Mouse (Mus musculus) kidney, embryonic 16.5 days (tissue): ENCODE data around the gene Kcna6. TPM values are rescaled to one million over a fixed set of nuclear protein-coding genes. Genes with fewer than 3 reads are reported as not detected.

Experiments used
- ATAC-seq: fragments of 200-750 bp; cut with Nextera tagmentation; 2 replicates; pipeline ENCODE4 v1.8.0; 2017; ENCODE audit warnings: moderate TSS enrichment; ENCODE audit not compliant: low FRiP score, low TSS enrichment
- H3K27ac ChIP-seq: fragments of 300-500 bp; sonication (generic); 2 replicates; pipeline ENCODE4 v1.5.1; 2014; ENCODE audit warnings: low read length
- H3K27me3 ChIP-seq: fragments of 300-500 bp; sonication (generic); 2 replicates; pipeline ENCODE4 v1.6.1; 2014; ENCODE audit warnings: low read length, control low read depth, mixed read lengths; ENCODE audit not compliant: insufficient read depth
- H3K36me3 ChIP-seq: fragments of 300-500 bp; sonication (generic); 2 replicates; pipeline ENCODE4 v1.6.1; 2014; ENCODE audit warnings: low read length, control low read depth, mixed read lengths; ENCODE audit not compliant: insufficient read depth
- H3K4me1 ChIP-seq: fragments of 300-500 bp; sonication (generic); 2 replicates; pipeline ENCODE4 v1.6.1; 2014; ENCODE audit warnings: low read length, control low read depth, mixed read lengths; ENCODE audit not compliant: insufficient read depth
- H3K4me2 ChIP-seq: fragments of 300-500 bp; sonication (generic); replicated peaks from 2 replicates; pipeline ENCODE4 v1.6.1; 2014; ENCODE audit warnings: low read depth, low read length
- H3K4me3 ChIP-seq: fragments of 300-500 bp; sonication (generic); 2 replicates; pipeline ENCODE4 v1.5.1; 2014; ENCODE audit warnings: mild to moderate bottlenecking, low read length
- H3K9ac ChIP-seq: fragments of 300-500 bp; sonication (generic); replicated peaks from 2 replicates; pipeline ENCODE4 v1.6.1; 2014; ENCODE audit warnings: low read length
- H3K9me3 ChIP-seq: fragments of 300-500 bp; sonication (generic); 2 replicates; pipeline ENCODE4 v1.6.1; 2016; ENCODE audit warnings: low read length, control low read depth
- WGBS: fragments of 180-500 bp; shearing (Covaris S2); extraction: QIAGEN DNeasy Blood & Tissue Kit; methylation state at CpG from one replicate; pipeline ENCODE4 v1.1.7; 2014; 5-methylcytosine and 5-hydroxymethylcytosine counted together
- polyA plus RNA-seq: library from polyadenylated mRNA; unstranded; fragments of >200 nt; fragmentation: Nextera tagmentation; extraction: Ambion mirVana; gene quantifications from 2 replicates; pipeline ENCODE4 v1.2.1, GENCODE M21; 2015

Kcna6 gene
- polyA plus RNA-seq, 1 experiment from 2014 or later = 3.5 TPM

GRCm38 (mm10) chr6:126739326-126740210, 906 bp downstream of the Kcna6 start:
- ATAC-seq = peak; percentile 67
- H3K27ac ChIP-seq = no peak overlapping the region
- 1% methylated on average over 67 of the region's 67 CpGs for WGBS
- H3K9ac ChIP-seq = peak overlapping the region; percentile 60
- H3K27me3 ChIP-seq = peaks cover 34% of the 10 kb centered on the region
- H3K4me3 ChIP-seq = peak overlapping the region; percentile 52
- no peaks in the 10 kb centered on the region for H3K9me3 ChIP-seq
- no peaks in the 10 kb centered on the region for H3K36me3 ChIP-seq
- peaks cover 9% of the 10 kb centered on the region for H3K4me1 ChIP-seq
- peak overlapping the region; percentile 92 for H3K4me2 ChIP-seq

- no peak for ATAC-seq
- Histone ChIP-seq H3K27ac (no peak overlapping the region), H3K9me3 (no peaks in the 10 kb centered on the region), H3K4me3 (no peak overlapping the region), H3K4me2 (no peak overlapping the region), H3K36me3 (no peaks in the 10 kb centered on the region), H3K27me3 (peaks cover 32% of the 10 kb centered on the region), H3K9ac (no peak overlapping the region), H3K4me1 (peaks cover 9% of the 10 kb centered on the region)
- 72% methylated on average over 4 of the region's 4 CpGs for WGBS
Observed at GRCm38 (mm10) chr6:126736996-126737395, 3.5 kb downstream of the Kcna6 start.

DNA sequence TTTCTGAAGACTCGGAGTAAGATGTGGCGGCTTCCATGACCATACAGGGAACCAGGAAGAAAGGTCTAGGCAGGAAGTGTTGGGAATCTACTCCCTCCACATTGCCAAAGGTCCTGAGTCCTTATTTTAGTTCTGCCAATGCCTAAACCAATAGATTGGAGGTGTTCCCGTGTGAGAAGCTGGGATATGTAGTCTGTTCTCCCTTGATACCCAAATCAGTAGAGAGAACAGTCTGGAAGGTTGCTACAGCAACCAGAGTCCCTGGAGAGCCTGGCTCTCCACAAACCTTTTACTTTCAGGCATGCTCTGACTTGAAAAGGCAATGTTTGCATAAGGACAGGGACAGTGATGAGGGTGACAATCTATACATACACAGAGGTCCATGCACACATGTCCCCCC, 4.7 kb downstream of the Kcna6 start:
- no peak overlapping the region for H3K9ac ChIP-seq
- 85% methylated on average over 3 of the region's 3 CpGs for WGBS
- no peak overlapping the region for H3K27ac ChIP-seq
- no peak for ATAC-seq
- peaks cover 24% of the 10 kb centered on the region for H3K27me3 ChIP-seq
- peaks cover 9% of the 10 kb centered on the region for H3K4me1 ChIP-seq
- no peaks in the 10 kb centered on the region for H3K9me3 ChIP-seq
- no peak overlapping the region for H3K4me3 ChIP-seq
- H3K4me2 ChIP-seq = no peak overlapping the region
- no peaks in the 10 kb centered on the region for H3K36me3 ChIP-seq

DNA sequence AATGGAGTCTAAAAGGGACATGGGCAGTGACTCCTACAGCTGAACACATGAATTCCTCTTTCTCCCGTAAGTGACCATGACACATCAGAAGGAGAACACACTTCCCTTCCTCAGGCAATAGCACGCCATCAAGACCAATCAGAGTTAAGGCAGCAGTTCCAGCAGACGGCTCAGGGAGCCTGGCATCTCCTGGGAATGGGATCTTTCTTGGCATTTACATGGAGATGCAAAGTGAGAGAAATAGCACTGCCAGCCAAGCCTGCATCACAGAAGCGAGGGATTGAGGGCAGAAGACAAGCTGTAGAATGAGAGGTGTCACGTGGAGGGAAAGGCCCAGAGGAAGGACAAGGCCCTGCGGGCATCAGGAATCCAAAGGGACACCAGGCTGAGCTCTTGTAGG, 7.8 kb downstream of the Kcna6 start:
- H3K27me3 ChIP-seq = no peaks in the 10 kb centered on the region; the same call in 1 of the 2 replicates
- ATAC-seq = no peak
- H3K4me1 ChIP-seq = no peaks in the 10 kb centered on the region
- H3K9me3 ChIP-seq = no peaks in the 10 kb centered on the region
- no peaks in the 10 kb centered on the region for H3K36me3 ChIP-seq
- H3K4me3 ChIP-seq = no peak overlapping the region
- WGBS = 80% methylated on average over 6 of the region's 6 CpGs
- H3K27ac ChIP-seq = no peak overlapping the region
- H3K9ac ChIP-seq = no peak overlapping the region
- H3K4me2 ChIP-seq = no peak overlapping the region

GRCm38 (mm10) chr6:126728803-126729202, 11.7 kb downstream of the Kcna6 start:
- Histone ChIP-seq H3K27me3 (no peaks in the 10 kb centered on the region), H3K4me1 (no peaks in the 10 kb centered on the region), H3K4me2 (no peak overlapping the region), H3K36me3 (no peaks in the 10 kb centered on the region), H3K4me3 (no peak overlapping the region), H3K9me3 (no peaks in the 10 kb centered on the region), H3K9ac (no peak overlapping the region), H3K27ac (no peak overlapping the region)
- WGBS = 82% methylated on average over 8 of the region's 8 CpGs
- ATAC-seq = no peak

GRCm38 (mm10) chr6:126718423-126719087, 21.9 kb downstream of the Kcna6 start:
- Histone ChIP-seq H3K9me3 (no peaks in the 10 kb centered on the region), H3K27me3 (no peaks in the 10 kb centered on the region; the same call in 1 of the 2 replicates), H3K27ac (no peak overlapping the region), H3K4me1 (no peaks in the 10 kb centered on the region), H3K4me2 (no peak overlapping the region), H3K4me3 (no peak overlapping the region), H3K9ac (no peak overlapping the region), H3K36me3 (no peaks in the 10 kb centered on the region)
- ATAC-seq = no peak
- 73% methylated on average over 12 of the region's 12 CpGs for WGBS

DNA sequence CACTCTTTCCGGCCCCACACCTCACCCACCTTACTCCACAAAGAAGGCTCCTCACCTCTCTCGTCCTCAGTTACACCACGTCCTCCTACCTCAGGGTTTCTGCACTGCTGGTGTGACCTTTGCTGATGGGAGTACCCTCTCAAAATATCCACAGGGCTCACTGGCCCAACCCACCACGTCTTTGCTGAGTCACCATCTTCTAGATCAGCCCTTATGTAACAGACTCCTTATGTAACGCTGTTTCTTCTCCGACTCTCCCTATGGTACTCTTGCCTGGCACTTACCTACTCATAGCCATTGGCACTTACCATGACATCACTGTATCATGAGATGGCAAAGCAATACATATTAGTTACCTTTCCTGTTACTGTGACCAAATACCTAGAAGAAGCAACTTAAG, 27.9 kb downstream of the Kcna6 start:
- 76% methylated on average over 6 of the region's 6 CpGs for WGBS
- H3K9me3 ChIP-seq = no peaks in the 10 kb centered on the region
- no peaks in the 10 kb centered on the region for H3K4me1 ChIP-seq
- no peak overlapping the region for H3K4me2 ChIP-seq
- no peak overlapping the region for H3K27ac ChIP-seq
- no peak overlapping the region for H3K9ac ChIP-seq
- H3K27me3 ChIP-seq = no peaks in the 10 kb centered on the region; the same call in 1 of the 2 replicates
- no peak for ATAC-seq
- no peaks in the 10 kb centered on the region for H3K36me3 ChIP-seq
- H3K4me3 ChIP-seq = no peak overlapping the region

DNA sequence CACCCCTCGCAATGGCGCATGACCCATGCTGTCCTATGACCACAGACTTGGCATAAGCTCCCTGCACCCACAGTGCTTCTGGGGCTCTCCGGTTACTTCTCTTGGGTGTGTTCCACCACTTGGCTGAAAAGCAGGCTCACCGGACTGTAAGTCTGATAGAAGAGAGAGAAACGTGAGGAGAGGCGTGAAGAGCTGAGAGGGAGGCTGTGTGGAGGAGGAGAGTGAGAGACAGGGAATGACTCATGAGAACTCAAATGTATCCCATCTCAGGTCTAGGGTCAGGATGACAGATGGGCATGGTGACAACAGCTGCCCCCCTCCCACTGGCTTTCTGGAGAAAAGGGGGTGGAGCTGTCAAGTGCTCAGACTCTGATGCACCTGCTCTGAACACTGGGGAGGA, 34.5 kb downstream of the Kcna6 start:
- Histone ChIP-seq H3K4me1 (peaks cover 3% of the 10 kb centered on the region), H3K4me2 (no peak overlapping the region), H3K27me3 (peaks cover 6% of the 10 kb centered on the region; the same call in 1 of the 2 replicates), H3K9ac (no peak overlapping the region), H3K9me3 (no peaks in the 10 kb centered on the region), H3K4me3 (no peak overlapping the region), H3K27ac (no peak overlapping the region), H3K36me3 (no peaks in the 10 kb centered on the region)
- WGBS = 46% methylated on average over 6 of the region's 6 CpGs
- ATAC-seq = peak; percentile 52; the same call in 1 of the 2 replicates

DNA sequence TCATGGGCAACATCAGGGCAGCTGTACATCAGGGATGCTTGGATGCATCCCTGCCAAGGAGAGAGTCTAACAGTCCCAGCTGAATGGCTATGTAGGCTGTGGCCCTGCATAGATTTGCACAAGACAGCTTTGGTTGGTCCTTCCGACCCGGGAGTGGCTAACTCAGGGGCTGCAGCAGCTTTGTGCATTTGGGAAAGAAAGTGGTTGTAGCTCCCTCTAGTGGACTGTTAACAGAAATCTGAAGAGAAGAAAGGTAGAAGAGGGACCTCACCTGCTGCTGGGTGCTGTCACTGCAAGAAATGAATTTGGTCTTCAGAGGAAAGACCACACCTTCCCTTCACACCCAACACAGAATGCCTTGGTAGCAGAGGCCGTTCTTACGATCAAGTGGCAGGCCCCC, 36.0 kb downstream of the Kcna6 start:
- no peak for ATAC-seq
- Histone ChIP-seq H3K4me2 (no peak overlapping the region), H3K27ac (no peak overlapping the region), H3K4me1 (peaks cover 3% of the 10 kb centered on the region), H3K9me3 (no peaks in the 10 kb centered on the region), H3K36me3 (no peaks in the 10 kb centered on the region), H3K4me3 (no peak overlapping the region), H3K9ac (no peak overlapping the region), H3K27me3 (peaks cover 6% of the 10 kb centered on the region; the same call in 1 of the 2 replicates)
- WGBS = 25% methylated on average over 4 of the region's 4 CpGs

DNA sequence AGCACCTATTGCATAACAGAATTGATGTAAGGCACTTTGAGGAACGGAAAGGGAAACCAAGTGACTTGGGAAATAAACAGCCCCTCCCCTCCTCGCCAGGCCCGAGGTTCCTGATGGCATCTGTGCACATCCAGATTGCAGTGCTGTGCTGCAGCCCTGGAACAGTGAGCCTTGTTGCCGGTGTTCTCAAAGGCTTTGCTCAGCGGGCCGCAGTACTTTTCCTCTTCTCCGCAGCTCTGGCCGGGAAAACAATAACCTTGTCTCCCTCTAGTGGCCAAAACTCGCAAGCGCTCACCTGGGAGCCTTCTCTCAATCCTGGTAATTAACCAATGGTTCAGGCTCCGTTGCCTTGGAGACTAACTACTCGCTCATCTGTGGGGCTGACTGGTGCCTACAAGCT, 38.4 kb downstream of the Kcna6 start:
- Histone ChIP-seq H3K9ac (0 out of 2 replicates have a peak overlapping the region, but pooled peaks have one; percentile 27), H3K4me1 (peaks cover 3% of the 10 kb centered on the region), H3K4me2 (peak overlapping the region; percentile 38; the same call in 1 of the 2 replicates), H3K27me3 (peaks cover 6% of the 10 kb centered on the region; the same call in 1 of the 2 replicates), H3K4me3 (no peak overlapping the region), H3K36me3 (no peaks in the 10 kb centered on the region), H3K9me3 (no peaks in the 10 kb centered on the region), H3K27ac (no peak overlapping the region)
- ATAC-seq = peak; percentile 62
- 2% methylated on average over 12 of the region's 12 CpGs for WGBS
